Mouse (Mus musculus): ENCODE measurements around the gene E130311K13Rik.

Gene E130311K13Rik

DNA sequence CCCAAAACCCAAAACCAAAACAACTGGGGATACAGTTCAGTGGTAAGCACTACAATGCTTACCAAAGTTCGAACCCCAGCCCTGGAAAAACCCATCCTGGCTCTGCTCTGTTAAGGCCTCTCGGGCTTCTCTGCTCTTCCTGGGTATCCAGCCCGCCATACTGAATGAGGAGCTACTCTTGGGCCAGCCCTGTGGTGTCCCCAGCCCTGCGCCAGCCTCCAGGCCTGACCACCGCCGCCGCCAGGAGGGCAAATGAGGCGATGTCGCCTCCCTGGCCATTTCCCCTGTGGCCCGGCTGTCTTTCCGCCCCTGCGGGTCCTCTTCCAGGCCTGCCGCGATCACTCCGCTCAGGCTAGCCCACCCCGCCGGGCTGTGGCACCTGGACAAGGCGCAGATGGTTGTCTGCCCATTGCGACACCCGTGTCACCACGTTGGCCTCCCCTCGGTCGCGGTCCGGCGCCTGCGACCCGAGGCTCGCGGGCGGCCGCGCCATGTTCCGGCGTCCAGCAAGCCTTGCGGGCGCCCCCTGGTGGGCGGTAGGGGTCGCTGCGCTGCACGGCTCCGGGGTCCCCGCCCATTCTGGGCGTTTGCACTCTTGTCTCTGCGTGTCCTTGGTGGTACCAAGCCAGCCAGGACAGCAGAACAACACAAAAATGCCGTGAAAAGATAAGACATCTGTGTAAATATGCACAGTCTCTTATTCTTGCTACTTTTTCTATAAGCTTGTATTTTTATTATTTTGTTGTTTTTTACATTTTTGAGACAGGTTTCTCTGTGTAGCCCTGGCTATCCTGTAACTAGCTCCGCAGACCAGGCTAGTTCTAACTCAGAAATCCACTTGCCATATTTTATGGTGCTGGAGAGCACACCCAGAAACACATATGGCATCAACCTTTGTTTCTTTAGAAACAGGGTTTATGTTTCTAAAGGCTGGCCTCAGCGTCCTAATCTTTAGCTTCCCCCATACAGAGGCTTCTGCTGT is at the start of gene E130311K13Rik:
Gene E130311K13Rik (minus strand): TSS at position 595 of the 982 bp plus-strand sequence.
- H3K27me3 ChIP-seq (ENCODE audit: control insufficient read depth, insufficient read depth, low read length, poor library complexity, severe bottlenecking) = no peaks in the 10 kb centered on the region
- H3K36me3 ChIP-seq (ENCODE audit: control insufficient read depth, insufficient read depth, low read length, poor library complexity, severe bottlenecking) = no peaks in the 10 kb centered on the region
- peak; percentile 88 for DNase-seq (ENCODE audit: low read depth, low spot score)

GRCm38 (mm10) chr3:63977895-63978294 is 48.6 kb upstream of the E130311K13Rik start:
- no peaks in the 10 kb centered on the region for H3K27me3 ChIP-seq (ENCODE audit: control insufficient read depth, insufficient read depth, low read length, poor library complexity, severe bottlenecking)
- peaks cover 6% of the 10 kb centered on the region; the same call in 1 of the 2 replicates for H3K36me3 ChIP-seq (ENCODE audit: control insufficient read depth, insufficient read depth, low read length, poor library complexity, severe bottlenecking)
- DNase-seq (ENCODE audit: low read depth, low spot score) = peak; percentile 4

GRCm38 (mm10) chr3:63975955-63976908 is 47.0 kb upstream of the E130311K13Rik start, which contains the start of gene Gmps:
TSS of gene Gmps (plus strand) at chr3:63976106.
- H3K27me3 ChIP-seq (ENCODE audit: control insufficient read depth, insufficient read depth, low read length, poor library complexity, severe bottlenecking) = no peaks in the 10 kb centered on the region
- DNase-seq (ENCODE audit: low read depth, low spot score) = peak; percentile 95
- 0 out of 2 replicates have a peak, but pooled peaks cover 3% of the 10 kb centered on the region for H3K36me3 ChIP-seq (ENCODE audit: control insufficient read depth, insufficient read depth, low read length, poor library complexity, severe bottlenecking)

- no peak for DNase-seq (ENCODE audit: low read depth, low spot score)
- no peaks in the 10 kb centered on the region for H3K27me3 ChIP-seq (ENCODE audit: control insufficient read depth, insufficient read depth, low read length, poor library complexity, severe bottlenecking)
Observed at GRCm38 (mm10) chr3:63965929-63966328, 36.7 kb upstream of the E130311K13Rik start.

GRCm38 (mm10) chr3:63964922-63965249 is 35.6 kb upstream of the E130311K13Rik start:
- H3K27me3 ChIP-seq (ENCODE audit: control insufficient read depth, insufficient read depth, low read length, poor library complexity, severe bottlenecking) = no peaks in the 10 kb centered on the region
- H3K36me3 ChIP-seq (ENCODE audit: control insufficient read depth, insufficient read depth, low read length, poor library complexity, severe bottlenecking) = no peaks in the 10 kb centered on the region
- DNase-seq (ENCODE audit: low read depth, low spot score) = no peak

More at GRCm38 (mm10) chr3:63965929-63966328, 36.7 kb upstream of the E130311K13Rik start:
- H3K36me3 ChIP-seq (ENCODE audit: control insufficient read depth, insufficient read depth, low read length, poor library complexity, severe bottlenecking) = no peaks in the 10 kb centered on the region

- no peaks in the 10 kb centered on the region for H3K27me3 ChIP-seq (ENCODE audit: control insufficient read depth, insufficient read depth, low read length, poor library complexity, severe bottlenecking)
- H3K36me3 ChIP-seq (ENCODE audit: control insufficient read depth, insufficient read depth, low read length, poor library complexity, severe bottlenecking) = no peaks in the 10 kb centered on the region
- DNase-seq (ENCODE audit: low read depth, low spot score) = peak; percentile 99
Observed at GRCm38 (mm10) chr3:63964100-63964921, 35.0 kb upstream of the E130311K13Rik start, which contains the start of gene Slc33a1. TSS of gene Slc33a1 (minus strand) at chr3:63964768.

DNA sequence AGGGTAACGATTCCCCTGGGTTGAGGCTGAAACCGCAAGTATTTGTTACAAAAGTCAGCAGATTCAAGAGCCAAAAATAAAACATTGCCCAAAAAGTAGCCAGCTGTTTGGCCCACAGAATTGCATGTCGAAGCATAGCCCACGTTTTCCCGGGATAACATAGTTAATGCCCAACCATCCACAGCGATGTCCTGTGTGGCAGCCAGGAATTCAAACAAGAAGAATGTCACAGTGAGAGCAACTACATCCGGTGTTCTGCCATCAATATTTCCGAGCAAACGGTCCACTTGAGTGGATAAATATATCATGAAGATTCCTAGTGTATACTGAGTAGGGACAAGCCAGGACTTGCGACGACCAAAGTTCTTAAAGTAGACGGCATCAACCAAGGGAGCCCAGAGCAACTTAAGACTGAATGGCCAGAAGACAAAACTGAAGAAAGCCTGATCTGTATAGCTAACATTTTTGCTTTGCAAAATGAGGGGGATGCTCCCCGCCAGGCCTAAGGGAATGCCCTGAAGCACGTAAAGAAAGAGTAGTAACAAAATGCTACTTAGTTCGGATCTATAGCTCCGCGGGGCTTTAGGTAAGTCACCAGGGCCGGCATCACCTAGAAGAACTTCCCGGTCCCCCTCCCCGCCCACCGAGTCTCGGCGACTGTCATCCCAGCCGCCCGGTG is 34.3 kb upstream of the E130311K13Rik start:
- peak; percentile 11 for DNase-seq (ENCODE audit: low read depth, low spot score)
- Histone ChIP-seq H3K36me3 (ENCODE audit: control insufficient read depth, insufficient read depth, low read length, poor library complexity, severe bottlenecking) (no peaks in the 10 kb centered on the region), H3K27me3 (ENCODE audit: control insufficient read depth, insufficient read depth, low read length, poor library complexity, severe bottlenecking) (no peaks in the 10 kb centered on the region)

DNA sequence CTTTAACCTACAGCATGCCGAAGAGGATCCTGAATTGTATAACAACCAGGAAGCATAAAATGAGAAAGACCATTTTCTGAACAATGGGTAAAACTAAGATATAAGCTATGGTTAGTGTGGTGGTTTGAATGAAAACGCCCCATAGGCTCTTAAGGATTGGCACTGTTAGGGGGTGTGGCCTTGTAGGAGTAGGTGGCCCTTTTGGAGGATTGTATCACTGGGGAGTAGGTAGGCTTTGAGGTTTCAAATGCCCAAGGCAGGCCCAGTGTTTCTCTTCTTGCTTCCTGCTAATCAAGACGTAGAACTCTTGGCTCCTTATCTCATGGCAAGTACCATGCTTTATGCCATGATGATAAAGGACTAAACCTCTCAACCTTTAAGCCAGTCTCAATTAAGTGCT is 20.6 kb upstream of the E130311K13Rik start:
- Histone ChIP-seq H3K27me3 (ENCODE audit: control insufficient read depth, insufficient read depth, low read length, poor library complexity, severe bottlenecking) (no peaks in the 10 kb centered on the region), H3K36me3 (ENCODE audit: control insufficient read depth, insufficient read depth, low read length, poor library complexity, severe bottlenecking) (peaks cover 1% of the 10 kb centered on the region; the same call in 1 of the 2 replicates)
- no peak for DNase-seq (ENCODE audit: low read depth, low spot score)

DNA sequence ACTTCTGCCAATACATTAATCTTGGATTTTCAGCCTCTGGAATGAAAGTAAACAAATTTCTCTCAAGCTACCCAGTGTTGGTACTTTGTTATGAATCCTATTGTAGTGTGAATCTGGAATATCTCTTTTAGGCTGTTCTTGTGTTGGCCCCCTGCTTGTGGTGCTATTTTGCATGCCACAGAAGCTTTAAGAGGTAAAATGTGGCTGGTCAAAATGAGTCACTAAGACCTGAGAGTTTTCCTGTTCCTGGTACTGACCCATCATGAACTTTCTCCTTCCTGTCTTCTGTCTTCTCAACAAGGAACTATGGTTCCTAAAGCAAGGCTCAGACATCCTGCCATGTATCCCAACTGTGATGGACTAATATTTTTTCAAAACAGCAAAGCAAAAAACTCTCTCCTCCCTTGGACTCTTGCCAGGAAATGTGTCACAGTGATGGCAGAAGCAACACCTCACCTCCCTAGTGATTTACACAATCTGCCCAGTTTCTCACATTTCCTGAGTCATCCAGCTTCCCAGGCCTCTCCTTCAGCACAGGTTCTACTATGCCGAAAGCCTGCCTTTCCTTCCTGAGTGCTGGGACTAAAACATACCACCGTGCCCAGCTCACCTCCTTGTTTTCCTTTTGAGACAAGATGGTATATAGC is 12.1 kb upstream of the E130311K13Rik start:
- H3K36me3 ChIP-seq (ENCODE audit: control insufficient read depth, insufficient read depth, low read length, poor library complexity, severe bottlenecking) = no peaks in the 10 kb centered on the region
- no peaks in the 10 kb centered on the region; the same call in 1 of the 2 replicates for H3K27me3 ChIP-seq (ENCODE audit: control insufficient read depth, insufficient read depth, low read length, poor library complexity, severe bottlenecking)
- no peak for DNase-seq (ENCODE audit: low read depth, low spot score)

DNA sequence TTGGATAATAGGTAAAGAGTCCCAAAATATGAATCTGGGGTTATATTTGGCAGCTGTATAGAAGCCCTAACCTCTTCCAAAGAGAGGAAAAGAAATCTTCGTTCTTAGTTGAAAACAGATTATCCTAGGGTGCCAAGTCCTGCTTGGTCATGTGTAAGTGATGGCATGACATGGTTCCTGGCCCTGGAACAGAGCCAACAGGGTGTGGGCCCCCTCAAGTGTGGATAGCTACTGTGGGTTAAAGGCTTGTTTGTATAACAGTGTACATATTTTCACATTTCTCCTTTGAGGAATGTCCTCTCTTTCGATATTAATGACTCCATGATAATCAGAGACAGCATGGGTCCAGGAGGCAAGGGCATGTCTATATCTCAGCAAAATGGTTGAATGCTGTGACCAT is 9.7 kb upstream of the E130311K13Rik start:
- Histone ChIP-seq H3K27me3 (ENCODE audit: control insufficient read depth, insufficient read depth, low read length, poor library complexity, severe bottlenecking) (no peaks in the 10 kb centered on the region; the same call in 1 of the 2 replicates), H3K36me3 (ENCODE audit: control insufficient read depth, insufficient read depth, low read length, poor library complexity, severe bottlenecking) (no peaks in the 10 kb centered on the region)
- no peak for DNase-seq (ENCODE audit: low read depth, low spot score)

DNA sequence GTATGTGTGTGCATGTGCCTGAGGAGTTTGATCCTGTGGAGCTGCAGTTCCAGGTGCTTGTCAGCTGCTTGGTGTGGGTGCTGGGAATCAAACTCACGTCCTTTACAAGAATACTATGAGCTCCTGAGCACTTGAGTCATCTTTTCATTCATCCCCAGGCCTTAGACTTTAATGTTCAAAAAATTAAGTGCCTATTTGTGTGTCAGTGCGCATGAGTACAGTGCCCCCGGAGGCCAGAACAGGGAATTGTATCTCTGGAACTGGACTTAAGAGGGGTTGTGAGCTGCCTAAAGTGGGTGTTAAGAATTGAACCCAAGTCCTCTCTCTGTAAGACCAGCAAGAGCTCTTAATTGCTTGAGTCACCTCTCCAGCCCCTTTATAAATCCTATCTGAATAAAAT is 9.6 kb downstream of the E130311K13Rik start:
- Histone ChIP-seq H3K27me3 (ENCODE audit: control insufficient read depth, insufficient read depth, low read length, poor library complexity, severe bottlenecking) (no peaks in the 10 kb centered on the region), H3K36me3 (ENCODE audit: control insufficient read depth, insufficient read depth, low read length, poor library complexity, severe bottlenecking) (no peaks in the 10 kb centered on the region)
- DNase-seq (ENCODE audit: low read depth, low spot score) = peak; percentile 54

DNA sequence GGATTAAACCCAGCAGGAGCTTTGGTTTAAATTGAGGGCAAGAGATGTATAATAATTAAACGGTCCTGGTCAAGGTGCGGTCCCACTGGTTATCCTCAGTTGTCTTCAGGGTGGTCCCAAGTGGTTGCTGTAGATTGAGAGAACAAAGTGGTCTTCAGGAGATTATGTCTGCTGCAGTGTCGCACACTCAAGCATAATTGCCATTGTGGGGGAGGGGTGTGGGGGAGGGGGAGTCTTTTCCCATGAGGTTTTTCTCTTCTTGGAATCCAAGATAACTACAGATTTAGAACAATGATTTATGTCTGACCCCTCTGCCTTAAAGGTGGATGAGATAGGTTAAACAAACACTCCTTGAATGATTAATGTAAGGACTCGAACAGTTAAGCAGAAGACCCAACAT is 19.0 kb downstream of the E130311K13Rik start:
- DNase-seq (ENCODE audit: low read depth, low spot score) = no peak
- no peaks in the 10 kb centered on the region for H3K36me3 ChIP-seq (ENCODE audit: control insufficient read depth, insufficient read depth, low read length, poor library complexity, severe bottlenecking)
- no peaks in the 10 kb centered on the region for H3K27me3 ChIP-seq (ENCODE audit: control insufficient read depth, insufficient read depth, low read length, poor library complexity, severe bottlenecking)

DNA sequence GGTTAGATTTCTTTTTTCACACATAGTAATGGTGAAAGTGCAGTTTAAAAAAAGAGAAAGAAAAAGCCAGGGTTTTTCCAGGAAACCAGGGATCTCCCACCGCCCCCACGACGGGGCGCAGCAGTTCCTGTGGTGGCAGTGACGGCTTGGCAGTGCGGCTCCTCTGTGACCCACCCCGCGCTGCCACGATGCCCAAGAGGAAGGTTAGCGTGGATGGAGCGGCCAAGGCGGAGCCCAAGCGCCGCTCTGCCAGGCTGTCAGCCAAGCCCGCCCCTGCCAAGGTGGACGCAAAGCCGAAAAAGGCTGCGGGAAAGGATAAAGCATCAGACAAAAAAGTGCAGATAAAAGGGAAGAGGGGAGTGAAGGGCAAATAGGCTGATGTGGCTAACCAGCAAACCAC is 24.0 kb downstream of the E130311K13Rik start:
- Histone ChIP-seq H3K36me3 (ENCODE audit: control insufficient read depth, insufficient read depth, low read length, poor library complexity, severe bottlenecking) (no peaks in the 10 kb centered on the region), H3K27me3 (ENCODE audit: control insufficient read depth, insufficient read depth, low read length, poor library complexity, severe bottlenecking) (no peaks in the 10 kb centered on the region)
- DNase-seq (ENCODE audit: low read depth, low spot score) = no peak
